Mouse (Mus musculus): ENCODE results near the gene Zfp936.
"Not testable (repeated sequence)": the region's sequence is repeated elsewhere in the genome, so short reads cannot be mapped to it uniquely, and the experiment has no call there.

Zfp936 gene

DNA sequence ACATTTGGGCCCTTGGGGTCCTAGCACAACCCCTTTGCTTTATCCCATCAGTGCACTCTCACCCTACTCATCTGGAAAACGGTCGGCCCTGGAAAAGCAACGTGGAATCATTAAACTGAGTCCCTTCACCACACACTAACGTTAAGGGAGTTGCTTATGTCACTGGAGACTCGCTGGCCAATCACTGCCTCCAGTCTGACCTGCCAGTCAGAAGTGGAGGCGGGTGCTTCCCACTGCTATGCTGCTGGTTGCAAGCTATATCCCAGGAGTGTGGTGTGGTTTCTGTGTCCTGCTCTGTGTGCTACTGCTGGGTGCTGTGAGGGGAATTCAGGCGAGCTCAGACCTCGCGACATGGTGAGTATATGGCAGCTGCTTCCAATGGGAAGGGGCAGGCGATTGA, at the start of gene Zfp936:
TSS of gene Zfp936 (plus strand) at position 301 of the 400 bp plus-strand sequence.
- not testable (repeated sequence) for DNase-seq (ENCODE audit: low spot score in 2 of 2)

DNA sequence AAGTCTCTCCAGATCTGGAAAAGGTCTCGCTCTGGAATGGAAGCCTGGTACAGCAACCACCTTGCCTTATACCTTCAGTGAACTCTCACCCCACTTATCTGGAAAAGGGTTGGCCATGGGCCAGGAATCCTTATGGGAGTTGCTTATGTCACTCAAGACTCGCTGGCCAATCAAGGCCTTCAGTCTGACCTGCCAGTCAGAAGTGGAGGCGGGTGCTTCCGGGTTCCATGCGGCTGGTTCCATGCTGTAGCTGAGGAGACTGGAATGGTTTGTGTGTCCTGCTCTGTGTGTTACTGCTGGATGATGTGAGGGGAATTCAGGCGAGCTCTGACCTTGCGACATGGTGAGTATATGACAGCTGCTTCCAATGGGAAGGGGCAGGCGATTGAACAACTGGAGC, 36.2 kb upstream of the Zfp936 start:
- DNase-seq (ENCODE audit: low spot score in 2 of 2) = no peak

DNA sequence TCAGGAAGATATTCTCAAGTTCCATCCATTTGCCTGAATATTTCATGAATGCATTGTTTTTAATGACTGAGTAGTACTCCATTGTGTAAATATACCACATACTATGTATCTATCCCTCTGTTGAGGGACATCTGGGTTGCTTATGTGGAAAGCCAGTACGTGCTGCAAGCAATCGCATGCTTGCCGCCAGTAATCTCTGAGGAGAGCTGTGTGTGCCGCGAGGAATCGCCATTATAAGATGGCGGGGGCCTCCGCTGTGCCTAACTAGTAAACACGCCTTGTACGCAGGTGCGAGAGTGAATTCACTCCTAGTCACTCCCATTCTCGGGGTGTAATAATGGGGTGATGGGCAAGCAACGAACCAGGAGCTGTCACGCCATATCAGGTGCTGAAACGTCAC, 14.7 kb downstream of the Zfp936 start:
- not testable (repeated sequence) for DNase-seq (ENCODE audit: low spot score in 2 of 2)

GRCm38 (mm10) chr7:43164121-43164520, 50.1 kb downstream of the Zfp936 start:
- DNase-seq (ENCODE audit: low spot score in 2 of 2) = not testable (repeated sequence)

DNA sequence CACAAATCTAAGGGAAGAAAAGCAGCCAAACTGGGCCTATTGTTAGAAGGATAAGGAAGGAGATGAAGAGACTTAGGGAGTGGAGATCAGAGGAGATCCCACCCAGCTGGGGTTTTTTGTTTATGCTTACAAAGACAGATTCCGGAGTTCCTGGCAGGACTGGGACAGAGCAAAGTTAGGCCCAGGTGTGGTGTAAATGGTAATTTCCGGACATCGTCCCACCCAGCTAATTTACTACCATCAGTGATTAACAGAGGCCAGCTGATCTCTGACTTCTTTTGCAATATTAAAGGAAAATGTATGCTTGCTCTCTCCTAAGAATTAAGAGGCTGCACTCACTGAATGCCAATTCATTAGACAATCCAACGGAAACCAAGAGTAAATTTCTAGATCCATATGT, 53.1 kb downstream of the Zfp936 start:
- DNase-seq (ENCODE audit: low spot score in 2 of 2) = not testable (repeated sequence)

DNA sequence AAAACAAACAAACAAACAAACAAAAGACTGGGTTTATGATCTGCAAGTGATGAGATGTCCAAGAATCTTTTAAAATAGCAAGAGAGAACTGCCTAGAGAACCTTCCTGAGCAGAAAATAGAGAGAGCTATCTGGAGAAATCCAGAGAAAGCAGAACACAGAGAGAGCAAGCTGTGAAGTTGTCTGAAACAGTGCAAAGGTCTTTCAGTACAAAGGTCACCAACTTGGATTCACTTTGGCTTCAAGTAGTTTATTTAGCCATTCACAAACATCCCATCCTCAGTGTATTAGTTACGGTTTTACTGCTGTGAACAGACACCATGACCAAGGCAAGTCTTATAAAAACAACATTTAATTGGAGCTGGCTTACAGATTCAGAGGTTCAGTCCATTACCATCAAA, 53.8 kb downstream of the Zfp936 start:
- DNase-seq (ENCODE audit: low spot score in 2 of 2) = not testable (repeated sequence)

GRCm38 (mm10) chr7:43168212-43168611, 54.2 kb downstream of the Zfp936 start:
- DNase-seq (ENCODE audit: low spot score in 2 of 2) = not testable (repeated sequence)

GRCm38 (mm10) chr7:43177003-43177702, 63.1 kb downstream of the Zfp936 start:
- no peak for DNase-seq (ENCODE audit: low spot score in 2 of 2)

- DNase-seq (ENCODE audit: low spot score in 2 of 2) = peak in 1 of 2 experiments; percentile 2
Measured at GRCm38 (mm10) chr7:43213781-43214180, 99.8 kb downstream of the Zfp936 start.

Data from right cerebral cortex, adult 2 months (tissue).